Mouse (Mus musculus) adrenal gland (tissue): ENCODE results near the gene Naaladl1.

Source experiments
- intact Hi-C: fragments of 180-260 bp; cut with DNase I; formaldehyde crosslinking; loops from one replicate; pipeline ENCODE4 v1.15.1; 2025

The Naaladl1 gene

DNA sequence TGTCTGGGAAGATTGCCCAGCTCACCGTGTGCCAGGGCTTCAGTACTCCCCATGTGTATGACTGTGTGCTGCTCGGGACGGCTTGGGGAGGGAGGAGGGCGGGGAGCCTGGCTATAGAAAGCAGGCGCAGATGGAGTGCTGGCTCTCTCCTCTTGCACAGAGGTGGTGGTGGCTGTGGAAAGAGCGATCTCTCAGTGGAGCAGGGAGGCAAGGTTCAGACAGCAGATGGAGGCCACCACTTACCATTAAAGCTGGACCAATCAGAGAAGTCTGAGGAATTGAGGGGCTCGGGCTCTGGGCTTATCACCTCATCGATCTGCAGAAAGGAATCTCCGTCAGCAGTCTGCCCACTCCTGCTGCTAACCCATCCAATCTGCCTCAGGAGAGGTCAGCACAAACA lies 23.4 kb upstream of the Naaladl1 start, which contains the start of gene Gm28374:
Gm28374 (minus strand) TSS at position 101 of the 400 bp plus-strand sequence.
- intact Hi-C loops, result no loop called here

DNA sequence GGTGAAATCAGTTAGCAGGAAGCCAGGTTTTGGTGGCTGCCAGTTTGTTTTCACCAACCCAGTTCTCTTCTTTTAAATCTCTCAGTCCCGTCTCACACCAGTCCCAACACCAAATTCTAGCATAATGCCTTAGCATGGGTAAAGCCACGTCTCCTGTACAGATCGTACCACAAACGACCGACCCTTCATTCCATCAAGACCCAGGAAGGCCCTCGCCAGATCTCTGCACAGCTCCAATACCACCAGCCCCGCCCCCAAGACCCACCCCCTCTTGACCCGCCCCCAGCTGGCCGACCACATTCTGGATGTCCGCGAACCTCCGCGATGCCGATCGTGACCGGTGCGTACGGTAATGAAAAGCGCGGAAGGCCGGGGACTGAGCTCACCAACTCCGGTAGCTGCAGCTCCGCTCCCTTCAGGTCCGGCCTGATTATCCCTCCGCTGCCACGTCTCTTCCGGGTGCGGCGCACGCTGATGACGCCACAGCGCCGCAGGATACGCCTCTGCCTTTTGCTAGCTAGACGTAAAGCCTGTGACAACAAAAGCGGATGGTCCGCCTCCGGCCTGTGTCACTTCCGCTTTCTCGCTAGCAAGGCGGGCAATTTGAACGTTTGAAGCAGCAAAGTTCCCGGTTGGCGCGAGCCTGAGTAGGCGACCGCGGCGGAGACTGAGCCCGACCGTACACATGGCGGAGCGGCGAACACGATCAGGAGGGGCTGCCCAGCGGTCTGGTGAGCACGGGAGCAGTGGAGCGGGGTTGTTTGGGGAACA lies 20.9 kb upstream of the Naaladl1 start, which contains the start of the genes Zfpl1 and Cdca5:
Zfpl1 (minus strand) TSS at position 479 of the 771 bp plus-strand sequence.
Cdca5 (plus strand) TSS at position 506 of the 771 bp plus-strand sequence.
- intact Hi-C loops, result loop anchor here (5.0 kb wide), 1 partner anchor 38 kb away; no protein-coding TSS in a partner anchor

- intact Hi-C loops, result loop anchor here (5.0 kb wide), 1 partner anchor 37 kb away; no protein-coding TSS in a partner anchor
Measured at GRCm38 (mm10) chr19:6085417-6085879, 20.1 kb upstream of the Naaladl1 start.

- intact Hi-C loops, result loop anchor here (5.0 kb wide), 1 partner anchor 33 kb away; no protein-coding TSS in a partner anchor
Measured at GRCm38 (mm10) chr19:6088841-6089240, 16.7 kb upstream of the Naaladl1 start.

GRCm38 (mm10) chr19:6094119-6094518 lies 11.5 kb upstream of the Naaladl1 start, which contains the start of gene AC131692.1:
TSS of gene AC131692.1 (plus strand) at chr19:6094419.
- intact Hi-C loops, result no loop called here

DNA sequence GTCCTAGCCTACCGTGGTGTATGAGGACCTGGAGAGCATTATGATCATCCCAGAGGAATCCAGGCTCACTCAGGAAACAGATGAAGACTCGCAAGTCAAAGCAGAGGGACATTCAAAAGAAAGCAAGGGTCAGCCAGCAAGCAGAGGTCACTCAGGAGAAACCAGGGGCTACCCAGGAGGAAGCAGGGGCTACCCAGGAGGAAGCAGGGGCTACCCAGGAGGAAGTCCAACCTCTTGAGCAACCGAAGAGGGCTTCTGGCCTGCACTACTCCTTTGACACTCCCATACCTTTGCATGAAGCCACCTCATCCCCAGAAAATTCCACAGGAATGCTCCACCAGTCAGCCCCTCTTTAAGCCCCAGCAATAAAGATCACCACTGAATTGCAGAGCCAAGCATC lies 7.7 kb upstream of the Naaladl1 start:
- intact Hi-C loops, result no loop called here

DNA sequence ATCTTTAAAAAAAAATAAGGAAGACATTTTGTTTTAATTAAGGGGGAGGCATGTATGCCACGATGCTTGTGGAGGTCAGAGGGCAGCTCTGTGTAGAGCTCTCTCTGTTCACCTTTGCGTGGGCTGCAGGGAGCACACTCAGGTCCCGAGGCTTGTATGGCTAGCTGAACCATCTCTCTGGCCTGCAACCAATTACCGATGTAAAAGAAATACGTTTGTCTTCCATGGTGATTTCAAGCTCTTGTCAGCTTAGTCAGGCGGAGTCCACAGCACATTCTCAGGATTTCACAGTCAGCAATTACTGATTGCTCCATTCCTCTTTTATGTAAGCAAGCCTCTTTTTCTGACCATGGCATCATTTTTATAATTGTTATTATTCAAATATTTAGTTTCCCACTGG lies 4.4 kb upstream of the Naaladl1 start:
- intact Hi-C loops, result no loop called here

DNA sequence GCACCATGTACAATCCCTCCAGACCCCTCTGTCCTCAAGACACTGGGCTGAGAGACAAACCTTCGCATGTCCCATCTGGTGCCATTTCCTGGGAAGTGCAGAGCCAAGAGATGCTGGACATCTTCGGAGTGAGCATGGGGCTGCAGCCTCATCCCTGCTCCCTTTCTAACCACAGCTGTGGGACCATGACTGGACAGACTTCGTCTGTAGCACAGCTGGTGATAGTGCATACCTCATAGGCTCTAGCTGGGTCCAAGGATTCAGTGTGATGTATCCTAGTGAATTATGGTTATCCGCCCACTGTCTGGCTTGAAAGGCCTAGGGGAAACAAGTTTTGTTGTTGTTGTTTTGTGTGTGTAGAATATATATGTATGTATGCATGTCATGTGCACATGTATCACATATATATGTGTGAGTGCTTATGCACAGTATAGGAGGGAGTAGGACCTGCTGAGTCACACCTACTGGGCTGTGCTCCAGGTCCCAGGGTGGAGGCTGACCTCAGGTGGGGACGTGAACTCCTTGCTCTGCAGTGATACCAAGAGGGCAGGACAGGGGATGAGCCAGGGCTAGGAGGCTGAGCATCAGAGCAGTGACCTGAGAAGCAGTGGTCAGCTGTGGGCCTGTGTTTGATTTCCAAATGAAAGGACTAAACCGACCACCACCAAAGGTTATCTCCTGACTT lies 3.3 kb upstream of the Naaladl1 start:
- intact Hi-C loops, result no loop called here

- intact Hi-C loops, result no loop called here
Measured at GRCm38 (mm10) chr19:6104476-6104875, 1.1 kb upstream of the Naaladl1 start.

DNA sequence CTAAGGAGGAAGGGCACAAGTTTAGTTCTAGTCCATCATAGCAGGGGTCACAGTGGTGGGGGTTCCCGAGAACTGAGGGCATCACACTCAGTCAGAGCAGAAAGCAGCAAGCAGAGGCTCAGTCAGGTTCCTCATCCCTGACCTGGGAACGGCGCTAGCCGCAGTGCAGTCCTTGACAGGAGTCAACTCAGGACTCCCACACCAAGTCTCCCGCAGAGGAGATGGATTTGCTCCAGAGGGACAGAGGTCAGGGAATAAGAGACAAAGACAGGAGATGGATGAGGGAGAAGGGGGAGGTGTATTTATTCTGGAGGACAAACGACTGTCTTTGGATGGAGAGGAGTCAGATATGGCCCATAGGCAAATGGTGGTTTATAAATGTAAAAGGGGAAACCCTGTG lies 7.5 kb downstream of the Naaladl1 start:
- intact Hi-C loops, result no loop called here

DNA sequence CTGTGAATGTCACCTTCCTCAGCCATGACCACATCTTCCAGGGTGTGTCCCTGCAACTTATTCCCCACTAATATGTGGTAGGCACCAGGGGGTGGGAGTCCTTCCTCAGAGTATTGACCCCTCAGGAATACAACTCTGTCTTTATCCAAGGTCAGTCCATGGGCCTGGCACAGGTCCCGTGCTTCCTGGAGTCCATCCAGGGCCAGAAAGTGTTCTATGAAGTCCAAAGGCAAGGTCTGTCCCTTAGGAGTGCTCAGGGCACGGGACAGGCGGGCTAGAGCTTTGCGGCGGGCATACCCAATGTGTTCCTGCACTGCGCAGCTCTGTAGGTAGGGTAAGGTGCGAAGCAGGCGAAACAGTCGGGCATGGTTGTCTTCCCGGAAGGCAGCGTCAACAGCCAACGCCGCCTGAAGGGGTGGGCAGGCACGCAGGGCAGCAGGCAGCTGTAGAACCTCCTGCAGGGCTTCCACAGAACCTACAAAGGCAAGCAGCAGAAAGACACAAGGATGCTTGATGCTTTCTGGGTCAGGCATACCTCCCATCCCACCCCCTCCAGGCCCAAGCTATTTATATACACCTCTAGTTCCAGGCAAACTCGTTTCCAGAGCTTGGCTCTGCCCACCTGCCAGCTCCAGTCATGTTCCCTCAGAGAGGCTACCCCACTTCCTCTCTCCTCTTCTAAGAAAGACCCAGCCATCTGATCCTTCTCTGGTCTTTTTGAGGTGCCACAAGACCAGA lies 10.7 kb downstream of the Naaladl1 start:
- intact Hi-C loops, result no loop called here

- intact Hi-C loops, result no loop called here
Measured at GRCm38 (mm10) chr19:6117346-6117985, 11.9 kb downstream of the Naaladl1 start.

DNA sequence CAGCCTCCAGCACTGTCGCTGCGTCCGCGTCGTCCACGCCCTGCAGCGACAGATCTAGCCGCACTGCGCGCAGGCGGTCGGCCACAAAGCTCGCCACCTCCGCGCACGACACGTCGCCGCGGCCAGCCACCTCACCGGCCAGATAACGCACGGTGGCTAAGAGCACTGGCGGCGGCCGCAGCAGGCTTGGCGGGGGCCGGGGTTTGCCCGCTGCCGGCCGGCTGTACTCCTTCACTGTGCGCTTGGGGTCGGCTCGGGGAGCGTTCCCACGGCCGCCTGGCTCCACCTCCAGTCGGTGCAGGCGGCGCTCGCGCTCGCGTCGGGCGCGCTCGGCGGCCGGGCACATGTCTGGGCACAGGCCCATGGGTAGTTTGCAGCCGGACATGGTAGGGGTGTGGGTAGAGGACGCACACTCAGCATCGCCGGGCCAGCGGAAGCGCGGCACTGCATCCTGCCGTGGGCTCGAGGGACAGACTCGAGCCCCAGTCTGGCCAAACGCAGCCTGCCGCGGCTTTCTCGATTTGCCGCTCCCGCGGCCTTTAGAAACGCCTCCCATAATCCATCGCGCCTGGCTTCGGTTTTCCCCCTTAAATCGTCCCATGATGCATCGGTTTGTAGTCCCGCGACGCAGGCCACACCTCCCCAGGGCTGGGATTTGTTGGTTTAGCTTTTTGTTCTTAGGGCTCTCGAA lies 12.5 kb downstream of the Naaladl1 start, which contains the start of gene Sac3d1:
Sac3d1 (minus strand) TSS at position 665 of the 691 bp plus-strand sequence.
- intact Hi-C loops, result no loop called here

- intact Hi-C loops, result no loop called here
Measured at GRCm38 (mm10) chr19:6118677-6119185, 13.1 kb downstream of the Naaladl1 start.

- intact Hi-C loops, result loop anchor here (5.0 kb wide), 1 partner anchor 34 kb away; no protein-coding TSS in a partner anchor
Measured at GRCm38 (mm10) chr19:6121761-6122160, 16.2 kb downstream of the Naaladl1 start.

- intact Hi-C loops, result loop anchor here (5.0 kb wide), 1 partner anchor 36 kb away; no protein-coding TSS in a partner anchor
Measured at GRCm38 (mm10) chr19:6123330-6123729, 17.7 kb downstream of the Naaladl1 start.

- intact Hi-C loops, result loop anchor here (5.0 kb wide), 2 partner anchors 38 to 163 kb away; partner anchors contain the start of gene Pola2
Measured at GRCm38 (mm10) chr19:6124898-6125297, 19.3 kb downstream of the Naaladl1 start.

GRCm38 (mm10) chr19:6126289-6126688 lies 20.7 kb downstream of the Naaladl1 start:
- intact Hi-C loops, result loop anchor here (5.0 kb wide), 1 partner anchor 164 kb away; the partner anchor contains the start of gene Pola2

GRCm38 (mm10) chr19:6126789-6127580 lies 21.4 kb downstream of the Naaladl1 start:
- intact Hi-C loops, result loop anchor here (5.0 kb wide), 1 partner anchor 165 kb away; the partner anchor contains the start of gene Pola2
